Mouse (Mus musculus) lung, postnatal 0 days (tissue): ENCODE data around the gene P4ha1. TPM values are rescaled to one million over a fixed set of nuclear protein-coding genes. Genes with fewer than 3 reads are reported as not detected.

Source experiments
- ATAC-seq: fragments of 200-750 bp; cut with Nextera tagmentation; 2 replicates; pipeline ENCODE4 v1.8.0; 2017; ENCODE audit warnings: moderate library complexity
- DNase-seq: peaks from one replicate; pipeline ENCODE4 v3.0.0-alpha.2; 2016; ENCODE audit warnings: low spot score
- H3K27ac ChIP-seq: fragments of 300-500 bp; sonication (generic); 2 replicates; pipeline ENCODE4 v1.5.1; 2014; ENCODE audit warnings: antibody characterized with exemption, mild to moderate bottlenecking, low read length, mixed read lengths
- H3K27me3 ChIP-seq: fragments of 300-500 bp; sonication (generic); replicated peaks from 2 replicates; pipeline ENCODE4 v1.6.1; 2014; ENCODE audit warnings: low read length, mixed read lengths; ENCODE audit not compliant: insufficient read depth
- H3K36me3 ChIP-seq: fragments of 300-500 bp; sonication (generic); 2 replicates; pipeline ENCODE4 v1.6.1; 2014; ENCODE audit warnings: low read length, mixed read lengths; ENCODE audit not compliant: insufficient read depth
- H3K4me1 ChIP-seq: fragments of 300-500 bp; sonication (generic); 2 replicates; pipeline ENCODE4 v1.6.1; 2014; ENCODE audit warnings: antibody characterized with exemption, low read depth, low read length, mixed read lengths; ENCODE audit not compliant: insufficient read depth
- H3K4me2 ChIP-seq: fragments of 300-500 bp; sonication (generic); replicated peaks from 2 replicates; pipeline ENCODE4 v1.6.1; 2014; ENCODE audit warnings: low read depth, mild to moderate bottlenecking, low read length, moderate library complexity, mixed read lengths
- H3K4me3 ChIP-seq: fragments of 300-500 bp; sonication (generic); 2 replicates; pipeline ENCODE4 v1.5.1; 2014; ENCODE audit warnings: low read depth, low read length
- H3K9ac ChIP-seq: fragments of 300-500 bp; sonication (generic); replicated peaks from 2 replicates; pipeline ENCODE4 v1.6.1; 2014; ENCODE audit warnings: low read depth, mild to moderate bottlenecking
- H3K9me3 ChIP-seq: fragments of 300-500 bp; sonication (generic); 2 replicates; pipeline ENCODE4 v1.6.1; 2016; ENCODE audit warnings: low read length, mixed read lengths
- CTCF ChIP-seq: IDR thresholded peaks from 2 replicates; pipeline ENCODE4 v1.5.1; 2016; ENCODE audit warnings: antibody characterized with exemption, mild to moderate bottlenecking
- EP300 ChIP-seq: IDR thresholded peaks from 2 replicates; pipeline ENCODE4 v1.6.1; 2016; ENCODE audit warnings: antibody characterized with exemption, mild to moderate bottlenecking, control low read depth
- WGBS: fragments of 180-500 bp; shearing (Covaris S2); extraction: QIAGEN DNeasy Blood & Tissue Kit; methylation state at CpG from one replicate; pipeline ENCODE4 v1.1.7; 2014; 5-methylcytosine and 5-hydroxymethylcytosine counted together
- polyA plus RNA-seq: library from polyadenylated mRNA; unstranded; fragments of >200 nt; fragmentation: Nextera tagmentation; extraction: Ambion mirVana; gene quantifications from 2 replicates; pipeline ENCODE4 v1.2.1, GENCODE M21; 2015

P4ha1 gene
- polyA plus RNA-seq, 1 experiment from 2014 or later, result 40.6 TPM

DNA sequence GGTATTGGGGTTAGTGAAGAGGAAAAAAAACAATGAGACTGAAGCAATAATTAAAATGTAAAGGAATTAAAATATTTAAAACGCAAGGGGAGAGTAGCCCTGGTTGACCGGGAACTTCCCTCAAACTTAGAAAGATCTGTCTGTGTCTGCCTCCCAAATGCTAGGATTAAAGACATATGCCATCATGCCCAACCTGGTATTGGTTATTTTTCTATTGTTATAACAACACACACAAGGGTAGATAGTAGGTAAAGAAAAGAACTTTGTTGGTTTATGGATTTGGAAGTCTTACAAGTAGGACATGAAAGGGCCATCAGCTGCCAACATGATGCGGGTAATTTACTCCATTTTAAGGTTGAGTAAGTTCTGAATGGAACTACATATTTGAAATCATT lies 4.2 kb downstream of the P4ha1 start:
- no peaks in the 10 kb centered on the region for H3K36me3 ChIP-seq
- WGBS, result 93% methylated on average over 3 of the region's 3 CpGs
- peaks cover 5% of the 10 kb centered on the region; the same call in 1 of the 2 replicates for H3K4me1 ChIP-seq
- no peak overlapping the region for H3K4me3 ChIP-seq
- TF ChIP-seq CTCF, result no peak
- no peak for TF ChIP-seq EP300
- H3K9me3 ChIP-seq, result no peaks in the 10 kb centered on the region
- H3K27ac ChIP-seq, result no peak overlapping the region
- H3K9ac ChIP-seq, result no peak overlapping the region
- no peaks in the 10 kb centered on the region for H3K27me3 ChIP-seq
- no peak for ATAC-seq
- no peak for DNase-seq
- no peak overlapping the region for H3K4me2 ChIP-seq

DNA sequence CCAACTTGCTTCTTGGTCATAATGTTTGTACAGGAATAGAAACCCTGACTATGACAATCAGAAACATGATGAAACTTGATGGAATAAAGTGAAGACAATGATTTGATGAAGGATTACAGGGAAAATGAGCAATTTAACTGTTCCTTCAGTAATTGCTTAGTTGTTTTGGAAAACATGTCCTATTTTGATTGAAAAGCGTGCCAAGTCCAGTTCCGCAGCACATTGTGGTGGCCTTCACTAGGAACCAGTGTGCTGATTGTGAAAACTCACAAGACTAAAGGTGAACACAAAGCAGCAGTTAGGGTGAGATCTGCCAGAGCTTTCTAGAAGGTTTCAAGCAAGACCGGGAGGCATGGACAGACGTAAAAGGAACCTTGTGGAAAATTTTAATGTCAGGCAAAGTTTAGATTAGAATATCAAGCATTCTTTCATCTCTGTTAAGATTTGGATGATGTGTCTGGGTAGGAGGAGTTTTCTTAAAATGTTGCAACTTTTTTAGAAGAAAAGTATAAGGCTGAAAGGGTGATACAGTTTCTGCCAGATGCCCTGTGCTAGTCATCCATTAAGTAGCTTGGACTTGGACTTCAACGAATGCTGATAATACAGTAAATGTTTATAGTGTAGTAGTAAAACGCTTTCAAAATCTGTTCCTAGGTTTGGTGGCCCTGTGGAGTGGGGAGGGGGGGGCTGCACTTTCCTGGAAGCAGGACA lies 8.6 kb downstream of the P4ha1 start:
- no peak overlapping the region for H3K27ac ChIP-seq
- peak; percentile 55 for DNase-seq
- H3K36me3 ChIP-seq, result no peaks in the 10 kb centered on the region
- peaks cover 5% of the 10 kb centered on the region; the same call in 1 of the 2 replicates for H3K4me1 ChIP-seq
- H3K4me3 ChIP-seq, result no peak overlapping the region
- TF ChIP-seq EP300 (no peak), CTCF (no peak)
- H3K27me3 ChIP-seq, result no peaks in the 10 kb centered on the region
- WGBS, result 51% methylated on average over 6 of the region's 6 CpGs
- H3K9ac ChIP-seq, result no peak overlapping the region
- no peaks in the 10 kb centered on the region for H3K9me3 ChIP-seq
- no peak overlapping the region for H3K4me2 ChIP-seq
- ATAC-seq, result no peak

DNA sequence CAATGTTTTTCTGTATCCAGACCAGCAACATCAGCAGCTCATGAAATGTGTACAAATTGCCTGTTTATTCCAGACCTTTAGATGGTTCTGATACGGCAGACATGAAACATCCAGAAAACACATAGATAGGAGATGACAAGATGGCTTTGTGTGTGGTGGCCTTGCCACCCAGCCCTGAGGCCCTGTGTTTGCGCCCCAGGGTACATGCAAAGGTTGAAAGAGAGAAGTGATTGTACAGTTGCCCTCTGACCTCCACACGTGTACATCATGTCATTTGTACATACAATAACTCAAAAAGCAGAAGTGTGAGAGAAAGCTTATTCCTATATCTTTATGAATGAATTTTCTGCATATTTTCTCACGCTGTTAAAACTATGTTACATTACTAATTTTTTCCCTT lies 10.3 kb downstream of the P4ha1 start:
- peaks cover 5% of the 10 kb centered on the region; the same call in 1 of the 2 replicates for H3K4me1 ChIP-seq
- TF ChIP-seq EP300, result no peak
- 83% methylated on average over 4 of the region's 4 CpGs for WGBS
- no peak for ATAC-seq
- H3K27me3 ChIP-seq, result no peaks in the 10 kb centered on the region
- no peaks in the 10 kb centered on the region for H3K9me3 ChIP-seq
- peaks cover 6% of the 10 kb centered on the region; the same call in 1 of the 2 replicates for H3K36me3 ChIP-seq
- no peak overlapping the region for H3K4me2 ChIP-seq
- H3K27ac ChIP-seq, result no peak overlapping the region
- DNase-seq, result no peak
- no peak overlapping the region for H3K9ac ChIP-seq
- H3K4me3 ChIP-seq, result no peak overlapping the region

DNA sequence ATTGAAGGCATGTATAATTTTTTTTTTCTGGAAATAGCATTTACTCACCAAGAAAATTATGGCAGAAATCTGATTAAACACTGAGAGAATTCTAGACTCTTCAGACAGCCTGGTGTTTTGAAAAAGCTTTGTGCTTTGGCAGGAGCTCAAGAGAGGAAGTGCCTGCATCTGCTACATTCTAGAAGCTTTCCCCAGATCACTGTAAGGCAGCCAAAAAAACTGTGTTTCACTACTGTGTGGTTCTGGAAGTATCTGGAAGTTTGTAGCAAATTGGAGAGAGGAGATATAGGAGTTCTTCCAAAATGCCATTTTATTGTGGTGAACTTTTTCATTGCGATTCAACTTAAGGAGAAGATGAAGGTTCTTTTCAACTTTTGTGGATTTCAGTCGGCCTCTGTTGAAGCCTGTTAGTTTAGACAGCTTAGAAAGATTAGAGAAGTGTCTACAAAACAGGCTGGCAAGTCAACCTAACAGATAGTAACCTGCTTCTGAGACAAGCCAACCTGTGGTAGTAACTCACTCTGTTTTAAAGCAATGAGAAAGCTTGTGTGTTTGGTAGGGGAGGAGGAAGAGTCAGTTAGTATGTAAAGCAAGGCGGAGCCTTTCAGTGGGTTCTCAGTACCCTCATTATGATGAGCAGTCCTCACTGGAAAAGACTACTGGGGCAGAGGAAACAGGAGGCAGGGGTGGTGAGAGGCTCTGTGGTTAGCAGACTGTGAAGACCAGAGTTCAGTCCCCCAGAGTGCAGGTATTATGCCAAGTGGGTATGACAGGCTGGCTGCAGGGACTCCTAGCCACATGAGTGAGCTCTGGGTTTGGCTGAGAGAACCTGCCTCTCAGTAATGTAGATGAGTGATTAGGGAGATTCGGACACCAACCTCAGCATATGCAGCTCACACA lies 12.1 kb downstream of the P4ha1 start:
- Histone ChIP-seq H3K4me1 (peaks cover 5% of the 10 kb centered on the region; the same call in 1 of the 2 replicates), H3K4me2 (no peak overlapping the region), H3K27ac (peak overlapping the region; percentile 44; the same call in 1 of the 2 replicates), H3K4me3 (no peak overlapping the region), H3K36me3 (peaks cover 16% of the 10 kb centered on the region; the same call in 1 of the 2 replicates), H3K9ac (no peak overlapping the region), H3K27me3 (no peaks in the 10 kb centered on the region), H3K9me3 (no peaks in the 10 kb centered on the region)
- DNase-seq (peak; percentile 85), ATAC-seq (no peak)
- 59% methylated on average over 4 of the region's 4 CpGs for WGBS
- TF ChIP-seq CTCF (no peak), EP300 (no peak)

- Histone ChIP-seq H3K9ac (no peak overlapping the region), H3K4me3 (no peak overlapping the region), H3K36me3 (peaks cover 20% of the 10 kb centered on the region), H3K9me3 (no peaks in the 10 kb centered on the region), H3K4me2 (no peak overlapping the region), H3K4me1 (peaks cover 5% of the 10 kb centered on the region; the same call in 1 of the 2 replicates), H3K27me3 (no peaks in the 10 kb centered on the region), H3K27ac (no peak overlapping the region)
- DNase-seq (no peak), ATAC-seq (no peak)
- TF ChIP-seq CTCF (no peak), EP300 (no peak)
- 90% methylated on average over 2 of the region's 2 CpGs for WGBS
Observed at GRCm38 (mm10) chr10:59336124-59336523, 13.0 kb downstream of the P4ha1 start.

GRCm38 (mm10) chr10:59346560-59346959 lies 23.5 kb downstream of the P4ha1 start:
- TF ChIP-seq EP300 (no peak), CTCF (no peak)
- 97% methylated on average over 2 of the region's 2 CpGs for WGBS

More at GRCm38 (mm10) chr10:59346560-59346959, 23.5 kb downstream of the P4ha1 start:
- Histone ChIP-seq H3K36me3 (peaks cover 43% of the 10 kb centered on the region), H3K4me1 (no peaks in the 10 kb centered on the region), H3K9ac (no peak overlapping the region), H3K27me3 (no peaks in the 10 kb centered on the region), H3K4me2 (no peak overlapping the region), H3K9me3 (no peaks in the 10 kb centered on the region), H3K27ac (no peak overlapping the region), H3K4me3 (no peak overlapping the region)
- ATAC-seq (no peak), DNase-seq (no peak)
